In genomic region chrX:106135484-106135883, GRCm38 (mm10) we compare ENCODE assay signal across 12 mouse cellular contexts. TPM values are rescaled to one million over a fixed set of nuclear protein-coding genes. Genes with fewer than 3 reads are reported as not detected.
A peak's percentile ranks its signal among the peaks of the same experiment; 100 is the strongest.
DNase-seq lines count a peak whose midpoint lies in the region; ATAC-seq lines count a peak whose summit lies in the region.
"Had no signal": no experiment of that assay in that cellular context is flagged by ENCODE, and none has a peak within 500 bp of the region (broad histone marks: within the 10 kb centered on the region; RNA-seq: fewer than 3 reads in every experiment).

No protein-coding gene starts in this region.

- DNase-seq in liver, embryonic 13.5 days = no peak
- no peak for DNase-seq in liver, embryonic 11.5 days (ENCODE audit: low spot score)
- no peak for DNase-seq in embryo, embryonic 10 days (ENCODE audit: low spot score)
- no peak for DNase-seq in embryo, embryonic 9.5 days (ENCODE audit: extremely low spot score)
- DNase-seq: cerebellum, adult 18-20 months; heart, postnatal 14 days; midbrain, embryonic 14.5 days had no signal

- WGBS in liver, embryonic 13.5 days (ENCODE audit: insufficient replicate concordance) = 63% methylated on average over 4 of the region's 4 CpGs
- 78% methylated on average over 4 of the region's 4 CpGs for WGBS in liver, embryonic 11.5 days
- WGBS in liver, embryonic 16.5 days (ENCODE audit: insufficient replicate concordance) = 55% methylated on average over 4 of the region's 4 CpGs
- 78% methylated on average over 4 of the region's 4 CpGs for WGBS in stomach, embryonic 16.5 days

- no peak for ATAC-seq in liver, embryonic 13.5 days (ENCODE audit: low read depth)
- ATAC-seq in liver, embryonic 11.5 days (replicated peaks; ENCODE audit: low FRiP score) = no peak
- peak; percentile 71 for ATAC-seq in activated CD4-positive, CD25-positive, alpha-beta regulatory T cell, adult 4 months
- ATAC-seq in liver, embryonic 16.5 days (ENCODE audit: low read depth) = no peak; the same call in 1 of the 2 replicates
- no peak for ATAC-seq in stomach, embryonic 16.5 days (ENCODE audit: insufficient read depth, low FRiP score)

- no peaks in the 10 kb centered on the region for H3K9me3 ChIP-seq in liver, embryonic 13.5 days (replicated peaks)
- H3K9me3 ChIP-seq in liver, embryonic 11.5 days (ENCODE audit: control insufficient read depth, low read length) = no peaks in the 10 kb centered on the region
- H3K9me3 ChIP-seq in liver, embryonic 16.5 days (replicated peaks; ENCODE audit: control insufficient read depth, low read length) = no peaks in the 10 kb centered on the region
- H3K9me3 ChIP-seq in stomach, embryonic 16.5 days (replicated peaks; ENCODE audit: control insufficient read depth, low read length) = no peaks in the 10 kb centered on the region
- H3K9me3 ChIP-seq: forebrain, embryonic 10.5 days; intestine, embryonic 15.5 days had no signal

- H3K4me3 ChIP-seq in liver, embryonic 13.5 days (replicated peaks) = no peak overlapping the region
- H3K4me3 ChIP-seq in liver, embryonic 11.5 days (ENCODE audit: low read depth, low read length) = no peak overlapping the region
- H3K4me3 ChIP-seq in liver, embryonic 16.5 days (ENCODE audit: low read depth, low read length) = no peak overlapping the region
- no peak overlapping the region for H3K4me3 ChIP-seq in stomach, embryonic 16.5 days (replicated peaks; ENCODE audit: low read length)
- H3K4me3 ChIP-seq: forebrain, embryonic 10.5 days; intestine, embryonic 15.5 days had no signal

- H3K4me2 ChIP-seq in liver, embryonic 13.5 days = peak overlapping the region; percentile 33
- no peak overlapping the region; the same call in 1 of the 2 replicates for H3K4me2 ChIP-seq in liver, embryonic 11.5 days
- H3K4me2 ChIP-seq in liver, embryonic 16.5 days (ENCODE audit: low read depth, low read length) = 0 out of 2 replicates have a peak overlapping the region, but pooled peaks have one; percentile 9
- no peak overlapping the region for H3K4me2 ChIP-seq in stomach, embryonic 16.5 days (ENCODE audit: low read depth, low read length)
- H3K4me2 ChIP-seq: intestine, embryonic 15.5 days had no signal

- H3K4me1 ChIP-seq in liver, embryonic 13.5 days (replicated peaks) = peaks cover 13% of the 10 kb centered on the region; the same call in 1 of the 2 replicates
- no peaks in the 10 kb centered on the region for H3K4me1 ChIP-seq in liver, embryonic 11.5 days (replicated peaks; ENCODE audit: control insufficient read depth, insufficient read depth, low read length)
- no peaks in the 10 kb centered on the region for H3K4me1 ChIP-seq in liver, embryonic 16.5 days (ENCODE audit: control insufficient read depth, low read depth, low read length)
- no peaks in the 10 kb centered on the region for H3K4me1 ChIP-seq in stomach, embryonic 16.5 days (ENCODE audit: control insufficient read depth, insufficient read depth, low read length)
- H3K4me1 ChIP-seq: forebrain, embryonic 10.5 days; intestine, embryonic 15.5 days had no signal

- H3K27me3 ChIP-seq in liver, embryonic 13.5 days = no peaks in the 10 kb centered on the region
- H3K27me3 ChIP-seq in liver, embryonic 11.5 days (replicated peaks; ENCODE audit: control insufficient read depth, insufficient read depth, low read length) = no peaks in the 10 kb centered on the region
- H3K27me3 ChIP-seq in liver, embryonic 16.5 days (ENCODE audit: control insufficient read depth, insufficient read depth, low read depth, low read length) = no peaks in the 10 kb centered on the region
- no peaks in the 10 kb centered on the region; the same call in 1 of the 2 replicates for H3K27me3 ChIP-seq in stomach, embryonic 16.5 days (ENCODE audit: control insufficient read depth, insufficient read depth, low read length)

- H3K9ac ChIP-seq in liver, embryonic 13.5 days = no peak overlapping the region
- H3K9ac ChIP-seq in liver, embryonic 11.5 days (ENCODE audit: low read depth, low read length) = no peak overlapping the region
- H3K9ac ChIP-seq in liver, embryonic 16.5 days (ENCODE audit: low read depth, low read length) = no peak overlapping the region
- no peak overlapping the region for H3K9ac ChIP-seq in stomach, embryonic 16.5 days (ENCODE audit: low read length)
- H3K9ac ChIP-seq: intestine, embryonic 15.5 days had no signal

- H3K36me3 ChIP-seq in liver, embryonic 13.5 days = no peaks in the 10 kb centered on the region
- H3K36me3 ChIP-seq in liver, embryonic 11.5 days (ENCODE audit: control insufficient read depth, insufficient read depth, low read length) = no peaks in the 10 kb centered on the region
- H3K36me3 ChIP-seq in liver, embryonic 16.5 days (ENCODE audit: control insufficient read depth, insufficient read depth) = no peaks in the 10 kb centered on the region
- H3K36me3 ChIP-seq in stomach, embryonic 16.5 days (ENCODE audit: control insufficient read depth, insufficient read depth, low read length) = no peaks in the 10 kb centered on the region
- H3K36me3 ChIP-seq: forebrain, embryonic 10.5 days; intestine, embryonic 15.5 days had no signal

- no peak overlapping the region; the same call in 1 of the 2 replicates for H3K27ac ChIP-seq in liver, embryonic 13.5 days
- H3K27ac ChIP-seq in liver, embryonic 11.5 days (ENCODE audit: low read depth, low read length) = no peak overlapping the region
- no peak overlapping the region for H3K27ac ChIP-seq in liver, embryonic 16.5 days (ENCODE audit: low read length)
- H3K27ac ChIP-seq in stomach, embryonic 16.5 days (ENCODE audit: low read length) = peak overlapping the region; percentile 42; the same call in 1 of the 2 replicates
- H3K27ac ChIP-seq: forebrain, embryonic 10.5 days; intestine, embryonic 15.5 days had no signal

RNA-seq across cellular contexts. Expression of gene Tlr13, which starts 7.5 kb away (rescaled TPM):
- polyA plus RNA-seq in liver, embryonic 13.5 days (2015; fragmentation: Nextera tagmentation; extraction: Ambion mirVana) = 0.43 and 0.67 TPM in 2 replicates
- 0.65 and 1.1 TPM in 2 replicates for polyA plus RNA-seq in liver, embryonic 11.5 days (2014; fragmentation: Nextera tagmentation; extraction: Ambion mirVana)
- under 1 TPM in 1 of 2 experiments, not detected in 1; 0.18 TPM for polyA plus RNA-seq in activated CD4-positive, CD25-positive, alpha-beta regulatory T cell, adult 4 months (2017; shearing (Covaris generic))
- polyA plus RNA-seq in liver, embryonic 16.5 days (2015; fragmentation: Nextera tagmentation; extraction: Ambion mirVana) = 1.0 and 1.3 TPM in 2 replicates
- 1.4 TPM in 2 replicates for polyA plus RNA-seq in stomach, embryonic 16.5 days (2015; fragmentation: Nextera tagmentation; extraction: Ambion mirVana)

RNA-seq across cellular contexts. Expression of gene Pgk1, which starts 51.4 kb away (rescaled TPM):
- polyA plus RNA-seq in liver, embryonic 13.5 days (2015; fragmentation: Nextera tagmentation; extraction: Ambion mirVana) = 172 and 182 TPM in 2 replicates
- 586 and 640 TPM in 2 replicates for polyA plus RNA-seq in liver, embryonic 11.5 days (2014; fragmentation: Nextera tagmentation; extraction: Ambion mirVana)
- 100 to 1,000 TPM; 156 to 220 TPM for polyA plus RNA-seq in activated CD4-positive, CD25-positive, alpha-beta regulatory T cell, adult 4 months (2017; shearing (Covaris generic))
- 189 and 191 TPM in 2 replicates for polyA plus RNA-seq in liver, embryonic 16.5 days (2015; fragmentation: Nextera tagmentation; extraction: Ambion mirVana)
- 302 and 332 TPM in 2 replicates for polyA plus RNA-seq in stomach, embryonic 16.5 days (2015; fragmentation: Nextera tagmentation; extraction: Ambion mirVana)

Comparison
In these comparisons a context has a peak if more than half of its experiments do, and no peak if none do; other contexts are left out.
1. H3K4me2 ChIP-seq: peak in liver, embryonic 13.5 days (single experiment) and liver, embryonic 16.5 days (single experiment); none in liver, embryonic 11.5 days (single experiment) and stomach, embryonic 16.5 days (single experiment).